Mouse (Mus musculus) megakaryocyte, embryonic 14.5 days (primary cell): Measurements from ENCODE around the gene Gda.

ENCODE experiments used
- FLI1 ChIP-seq: IDR thresholded peaks from 2 replicates; pipeline ENCODE4 v1.6.1; 2012; ENCODE audit warnings: low read length, inconsistent platforms, mixed read lengths
- GATA1 ChIP-seq: IDR thresholded peaks from 3 replicates; pipeline ENCODE4 v1.6.1; 2012; ENCODE audit warnings: mixed read lengths, low read length, inconsistent platforms, borderline replicate concordance

DNA sequence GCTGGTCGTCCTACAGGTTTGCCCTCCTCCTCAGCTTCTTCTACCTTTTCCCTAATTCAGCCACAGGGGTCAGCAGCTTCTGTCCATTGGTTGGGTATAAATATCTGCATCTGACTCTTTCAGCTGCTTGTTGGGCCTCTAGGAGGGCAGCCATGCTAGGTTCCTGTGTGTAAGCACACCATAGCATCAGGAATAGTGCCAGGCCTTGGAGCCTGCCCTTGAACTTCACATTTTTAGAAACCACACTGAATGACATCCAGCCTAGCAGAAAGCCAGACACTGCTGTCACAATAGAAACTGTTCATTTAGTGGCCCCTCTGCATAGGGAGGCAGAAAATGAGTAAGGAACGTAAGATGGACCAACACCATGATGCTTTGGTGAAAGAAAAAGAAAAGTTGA lies 8.9 kb upstream of the Gda start:
- TF ChIP-seq FLI1 (no peak), GATA1 (no peak)
